Mouse (Mus musculus) left cerebral cortex, adult 18-20 months (tissue): ENCODE measurements around the gene Fbxo42. TPM values are rescaled to one million over a fixed set of nuclear protein-coding genes. Genes with fewer than 3 reads are reported as not detected.
"Not testable (repeated sequence)": the region's sequence is repeated elsewhere in the genome, so short reads cannot be mapped to it uniquely, and the experiment has no call there.

Experiments
- DNase-seq, 2 experiments: peaks; one replicate each; pipeline ENCODE4 v3.0.0; 2021 to 2022; ENCODE audit warnings: low spot score in 2 of 2, mixed read lengths in 1 of 2
- total RNA-seq, 2 experiments: library from RNA; stranded (reverse); gene quantifications; 2 replicates each; pipeline ENCODE4 v1.2.3; 2021

Fbxo42 gene
- total RNA-seq, 2 experiments from 2014 or later: 30.1 to 31.5 TPM

DNA sequence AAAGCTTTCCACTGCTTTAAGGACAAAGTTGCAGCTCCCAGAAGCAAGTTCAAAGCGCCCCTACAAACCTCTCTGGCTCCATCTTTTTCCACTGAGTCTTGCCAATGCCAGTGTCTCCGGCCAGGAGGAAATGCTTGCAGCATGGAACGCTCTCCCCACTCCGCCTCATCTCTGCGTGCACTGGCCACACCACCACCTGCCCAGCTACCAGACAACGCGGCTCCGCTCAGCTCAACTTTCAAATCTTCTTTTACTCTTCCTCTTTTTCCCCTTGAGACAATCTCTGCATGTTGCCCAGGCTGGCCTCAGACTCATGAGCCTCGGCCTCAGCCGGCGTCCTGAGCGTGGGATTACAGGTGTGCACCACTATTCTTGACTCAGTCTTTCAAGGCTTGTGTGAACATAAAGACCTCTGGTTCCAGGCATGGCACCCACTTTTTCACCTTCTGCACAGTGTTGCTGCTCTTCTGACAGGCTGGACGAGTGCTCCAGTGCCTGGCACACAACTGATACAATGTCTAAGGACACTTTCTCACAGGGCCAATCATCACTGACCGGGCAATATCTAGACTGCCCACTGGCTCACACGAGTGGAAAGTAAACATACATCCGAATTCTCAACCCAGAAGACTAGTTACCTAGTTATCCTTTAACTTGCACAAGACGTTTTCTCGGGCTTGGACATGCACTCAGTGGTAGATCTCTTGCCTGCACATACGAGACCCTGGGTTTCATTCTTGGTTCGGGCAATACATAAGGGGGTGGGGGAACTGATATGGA lies 12.8 kb upstream of the Fbxo42 start:
- DNase-seq: no peak

- no peak for DNase-seq
Observed at GRCm38 (mm10) chr4:141136126-141136525, 11.6 kb upstream of the Fbxo42 start.

- not testable (repeated sequence) for DNase-seq
Observed at GRCm38 (mm10) chr4:141137740-141138139, 10.0 kb upstream of the Fbxo42 start.

GRCm38 (mm10) chr4:141138425-141139115 lies 9.1 kb upstream of the Fbxo42 start:
- DNase-seq: no peak

GRCm38 (mm10) chr4:141139116-141139970 lies 8.4 kb upstream of the Fbxo42 start, which contains the start of gene Szrd1:
Gene Szrd1, minus strand, starts transcription at chr4:141139775.
- DNase-seq: peak; percentile 99

DNA sequence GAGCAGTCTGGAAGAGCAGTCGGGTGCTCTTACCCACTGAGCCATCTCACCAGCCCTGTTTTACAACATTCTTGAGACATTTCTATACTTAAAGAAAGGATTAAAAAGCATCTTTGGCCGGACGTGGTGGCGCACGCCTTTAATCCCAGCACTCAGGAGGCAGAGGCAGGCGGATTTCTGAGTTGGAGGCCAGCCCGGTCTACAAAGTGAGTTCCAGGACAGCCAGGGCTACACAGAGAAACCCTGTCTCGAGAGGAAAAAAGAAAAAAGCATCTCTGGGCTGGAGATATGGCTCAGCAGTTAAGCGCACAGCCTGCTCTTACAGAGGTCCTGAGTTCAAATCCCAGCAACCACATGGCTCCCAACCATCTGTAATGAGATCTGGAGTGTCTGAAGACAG lies 7.4 kb upstream of the Fbxo42 start:
- DNase-seq: not testable (repeated sequence)

DNA sequence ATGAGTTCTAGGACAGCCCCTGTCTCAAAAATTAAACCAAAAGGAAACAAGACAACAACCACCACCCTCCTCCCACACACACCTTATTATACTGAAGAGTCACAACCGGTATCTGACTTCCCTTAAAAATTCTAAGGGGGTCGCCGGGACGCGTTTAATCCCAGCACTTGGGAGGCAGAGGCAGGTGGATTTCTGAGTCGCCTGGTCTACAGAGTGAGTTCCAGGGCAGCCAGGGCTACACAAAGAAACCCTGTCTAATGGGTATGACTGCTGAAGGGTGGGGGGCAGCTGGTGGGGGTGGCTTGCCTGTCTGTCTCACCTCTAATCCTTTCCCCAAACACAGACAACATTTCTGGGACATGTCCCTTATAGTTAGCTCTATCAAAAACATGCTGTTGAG lies 6.7 kb upstream of the Fbxo42 start:
- no peak for DNase-seq

DNA sequence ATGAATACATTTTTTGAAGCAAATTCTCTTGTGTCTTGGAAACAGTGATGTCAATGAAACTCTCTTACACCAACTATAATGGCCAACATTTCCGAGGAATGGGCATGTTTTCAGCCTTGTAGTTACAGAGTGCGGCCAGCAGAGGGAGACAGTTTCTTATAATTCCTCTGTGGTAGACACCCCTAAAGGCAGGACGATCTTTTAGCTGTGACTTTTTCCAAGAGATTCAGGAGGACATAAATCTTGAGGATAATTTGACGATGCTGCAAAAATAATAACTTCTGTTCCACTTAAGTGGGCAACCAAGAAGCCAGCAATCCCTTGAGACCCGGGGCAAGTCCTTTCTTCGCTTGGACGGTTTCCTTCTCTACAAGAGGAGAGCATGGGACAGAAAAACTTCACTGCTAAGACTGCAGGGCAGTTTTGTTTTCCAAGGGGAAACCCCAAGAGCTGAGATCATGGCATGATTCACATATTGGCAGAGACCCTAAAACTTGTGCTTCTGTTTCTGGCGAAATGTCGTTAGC lies 5.4 kb upstream of the Fbxo42 start:
- DNase-seq: peak; percentile 82 to 86

DNA sequence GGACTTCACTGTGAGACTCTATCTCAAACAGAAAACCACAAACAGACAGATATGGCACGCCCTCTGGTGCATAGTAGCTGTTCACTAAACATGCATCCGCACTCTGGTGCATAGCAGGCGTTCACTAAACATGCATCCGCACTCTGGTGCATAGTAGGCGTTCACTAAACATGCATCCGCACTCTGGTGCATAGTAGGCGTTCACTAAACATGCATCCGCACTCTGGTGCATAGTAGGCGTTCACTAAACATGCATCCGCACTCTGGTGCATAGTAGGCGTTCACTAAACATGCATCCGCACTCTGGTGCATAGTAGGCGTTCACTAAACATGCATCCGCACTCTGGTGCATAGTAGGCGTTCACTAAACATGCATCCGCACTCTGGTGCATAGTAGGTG lies 2.6 kb upstream of the Fbxo42 start:
- DNase-seq: not testable (repeated sequence)

GRCm38 (mm10) chr4:141146491-141147033 lies 1.2 kb upstream of the Fbxo42 start:
- no peak for DNase-seq

DNA sequence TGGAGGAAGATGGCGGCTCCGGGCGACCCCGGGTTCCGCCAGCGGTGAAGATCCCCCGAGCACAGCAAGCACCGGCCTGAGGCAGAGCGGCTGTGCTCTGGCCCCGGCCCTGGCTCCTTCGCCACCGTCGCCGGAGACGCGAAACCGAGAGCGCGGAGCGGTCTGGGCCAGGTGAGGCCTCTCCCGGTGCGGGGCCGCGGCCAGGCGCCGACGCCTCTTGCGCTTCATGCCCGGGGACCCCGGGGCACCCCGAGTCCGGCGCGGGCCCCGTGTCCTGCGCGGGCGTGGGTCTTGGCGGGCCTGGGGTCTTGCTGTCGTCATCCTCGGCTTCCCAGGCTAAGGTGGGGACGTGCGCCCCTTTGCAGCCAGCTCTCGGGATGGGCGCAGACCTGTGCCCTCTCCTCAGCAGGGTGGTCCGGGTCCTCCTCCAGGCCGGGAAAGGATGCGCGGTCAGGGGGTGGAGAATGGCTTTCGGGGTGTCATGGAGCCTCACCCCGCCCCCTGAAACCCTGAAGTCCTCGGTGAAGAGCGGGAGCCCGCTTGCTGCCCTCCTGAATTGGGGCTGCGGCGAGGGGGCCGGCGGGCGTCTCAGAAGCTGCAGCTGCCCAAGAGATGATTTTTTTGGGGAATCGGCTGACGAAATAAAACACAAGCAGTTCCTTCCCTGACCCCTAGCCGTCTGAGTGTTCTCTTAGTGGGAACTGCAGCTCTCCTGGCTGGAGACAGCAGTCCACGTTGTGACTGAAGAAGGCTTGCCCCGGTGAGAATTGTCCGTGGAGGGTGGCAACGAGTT lies 492 bp downstream of the Fbxo42 start:
- DNase-seq: peak in 1 of 2 experiments; percentile 26

GRCm38 (mm10) chr4:141149116-141149515 lies 1.4 kb downstream of the Fbxo42 start:
- no peak for DNase-seq

- DNase-seq: no peak
Observed at GRCm38 (mm10) chr4:141157485-141157884, 9.8 kb downstream of the Fbxo42 start.

DNA sequence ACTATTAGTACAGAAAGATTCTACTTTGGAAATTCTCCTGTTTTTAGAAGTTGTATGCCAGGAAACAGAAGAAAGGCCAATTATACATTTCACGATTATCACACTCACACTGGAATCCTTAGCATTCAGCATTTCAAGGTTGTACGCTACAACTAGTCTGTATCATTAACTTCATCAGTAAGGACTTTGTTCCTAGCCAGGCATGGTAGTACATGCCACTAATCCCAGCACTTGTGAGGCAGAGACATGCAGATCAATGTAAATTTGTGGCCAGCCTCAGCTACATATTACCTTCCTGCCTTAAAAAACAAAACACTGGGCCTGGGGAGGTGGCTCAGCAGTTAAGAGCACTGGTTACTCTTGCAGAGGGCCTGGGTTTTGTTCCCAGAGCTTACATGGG lies 10.9 kb downstream of the Fbxo42 start:
- no peak for DNase-seq

GRCm38 (mm10) chr4:141159093-141159492 lies 11.4 kb downstream of the Fbxo42 start:
- no peak for DNase-seq

DNA sequence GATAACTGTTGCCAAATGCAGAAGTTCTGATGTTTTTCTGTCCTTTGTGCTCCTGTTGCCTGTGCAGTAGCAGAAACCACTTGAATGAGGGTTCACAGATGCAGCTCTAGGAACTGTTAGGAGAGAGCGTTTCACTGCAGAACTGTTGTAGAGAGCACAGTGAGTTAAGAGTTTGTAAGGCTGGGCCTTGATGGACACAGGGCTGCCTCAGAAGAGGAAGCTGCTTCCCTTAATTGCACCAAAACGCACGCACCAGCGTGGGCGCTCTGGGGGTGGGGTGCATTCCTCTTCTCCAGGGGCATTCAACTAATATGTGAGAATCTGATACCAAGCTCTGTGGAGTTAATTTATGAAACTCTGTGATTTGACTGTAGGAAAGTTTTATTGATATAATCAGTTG lies 12.0 kb downstream of the Fbxo42 start:
- no peak for DNase-seq

DNA sequence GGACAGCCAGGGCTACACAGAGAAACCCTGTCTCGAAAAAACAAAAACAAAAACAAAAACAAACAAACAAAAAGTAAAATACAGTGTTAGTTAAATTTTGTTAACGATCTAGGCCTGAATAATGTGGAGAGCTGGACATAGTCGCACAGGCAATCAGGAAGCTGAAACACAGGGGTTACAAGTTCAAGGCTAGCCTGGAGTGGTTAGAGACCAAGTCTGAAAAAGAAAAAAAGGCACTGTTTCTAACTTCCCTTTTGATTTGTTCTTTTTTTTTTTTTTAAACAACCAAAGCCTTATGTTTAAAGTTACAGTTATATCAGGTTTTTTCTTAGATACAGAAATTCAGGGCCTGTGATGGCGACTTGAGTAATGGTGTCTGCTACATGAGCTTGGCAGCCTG lies 12.5 kb downstream of the Fbxo42 start:
- DNase-seq: no peak

GRCm38 (mm10) chr4:141161699-141162208 lies 14.0 kb downstream of the Fbxo42 start:
- no peak for DNase-seq

GRCm38 (mm10) chr4:141163729-141164128 lies 16.0 kb downstream of the Fbxo42 start:
- DNase-seq: no peak

- DNase-seq: no peak
Observed at GRCm38 (mm10) chr4:141165744-141166292, 18.1 kb downstream of the Fbxo42 start.
